Mouse (Mus musculus) brain, embryonic 18.5 days (tissue): Measurements from ENCODE around the gene Prdx5.
"Not testable (repeated sequence)": the region's sequence is repeated elsewhere in the genome, so short reads cannot be mapped to it uniquely, and the experiment has no call there.

Experiments
- DNase-seq: peaks from one replicate; pipeline ENCODE4 v3.0.0-alpha.2; 2012; ENCODE audit warnings: low read depth, low spot score

Gene Prdx5

DNA sequence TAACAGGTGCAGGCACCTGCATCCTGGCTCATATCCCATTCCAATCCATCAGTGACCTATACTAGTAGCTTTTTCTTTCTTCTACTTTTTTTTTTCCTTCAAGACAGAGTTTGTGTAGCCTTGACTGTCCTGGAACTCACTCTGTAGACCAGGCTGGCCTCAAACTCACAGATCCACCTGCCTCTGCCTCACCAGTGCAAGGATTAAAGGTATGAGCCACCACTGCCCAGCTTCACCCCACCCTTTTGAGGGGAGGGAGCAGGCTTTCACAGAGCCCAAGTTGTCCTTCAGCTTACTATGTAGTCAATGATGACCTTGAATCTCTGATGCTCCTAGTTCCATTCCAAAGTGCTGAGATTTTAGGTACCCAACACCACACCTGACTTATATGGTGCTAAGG, 9.5 kb upstream of the Prdx5 start:
- DNase-seq = no peak

DNA sequence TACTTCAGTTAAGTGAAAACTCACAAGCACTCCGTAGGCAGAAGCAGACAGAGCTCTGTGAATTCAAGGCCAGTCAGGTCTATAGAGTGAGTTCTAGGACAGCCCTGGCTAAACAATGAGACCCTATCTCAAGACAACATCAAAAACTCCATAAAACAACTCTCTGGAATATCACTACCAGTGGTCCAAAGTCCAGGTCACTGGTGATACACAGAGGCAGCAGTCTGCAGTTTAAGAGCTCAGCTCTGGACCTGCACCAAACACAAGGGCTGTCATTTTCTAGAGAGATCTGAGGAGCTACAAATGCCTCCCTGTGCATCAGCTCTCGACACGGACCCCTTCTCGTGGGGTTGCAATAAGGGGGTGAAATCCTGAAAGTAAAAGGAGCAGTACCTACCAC, 8.4 kb upstream of the Prdx5 start:
- no peak for DNase-seq

DNA sequence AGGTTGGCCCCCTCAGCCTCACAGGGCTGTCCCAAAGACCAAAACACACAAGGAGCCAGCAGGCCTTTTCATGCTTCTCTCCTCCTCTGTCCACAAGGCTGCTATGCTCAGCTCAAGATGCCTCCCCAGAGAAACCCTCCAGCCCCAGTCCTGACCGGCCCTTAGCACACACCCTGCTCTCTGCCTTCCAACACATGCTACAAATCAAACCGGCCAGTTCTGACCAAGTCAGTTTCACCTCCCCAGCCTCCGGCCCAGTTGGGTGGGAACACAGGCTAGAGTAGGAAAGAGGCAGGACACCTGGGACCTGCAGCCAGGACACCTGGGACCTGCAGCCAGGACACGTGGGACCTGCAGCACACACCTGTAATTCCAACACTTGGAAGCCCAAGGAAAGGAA, 6.6 kb upstream of the Prdx5 start:
- no peak for DNase-seq

DNA sequence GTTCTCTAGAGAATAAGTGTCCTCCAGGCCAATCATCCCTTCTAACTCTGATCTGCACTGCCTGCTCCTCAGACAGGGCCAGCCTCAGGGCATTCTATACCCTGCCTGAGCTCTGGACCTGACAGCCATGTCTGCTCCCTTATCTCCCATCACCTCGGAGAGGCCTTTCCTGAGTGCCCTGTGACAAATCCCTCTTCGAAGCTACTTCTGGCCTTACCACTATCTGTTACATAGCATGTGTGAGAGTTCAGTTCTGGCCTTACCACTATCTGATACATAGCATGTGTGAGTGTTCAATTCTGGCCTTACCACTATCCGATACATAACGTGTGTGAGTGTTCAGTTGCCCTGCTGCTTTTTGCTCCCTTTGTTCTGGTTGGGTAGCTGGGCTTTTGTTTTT, 5.4 kb upstream of the Prdx5 start:
- DNase-seq = no peak

DNA sequence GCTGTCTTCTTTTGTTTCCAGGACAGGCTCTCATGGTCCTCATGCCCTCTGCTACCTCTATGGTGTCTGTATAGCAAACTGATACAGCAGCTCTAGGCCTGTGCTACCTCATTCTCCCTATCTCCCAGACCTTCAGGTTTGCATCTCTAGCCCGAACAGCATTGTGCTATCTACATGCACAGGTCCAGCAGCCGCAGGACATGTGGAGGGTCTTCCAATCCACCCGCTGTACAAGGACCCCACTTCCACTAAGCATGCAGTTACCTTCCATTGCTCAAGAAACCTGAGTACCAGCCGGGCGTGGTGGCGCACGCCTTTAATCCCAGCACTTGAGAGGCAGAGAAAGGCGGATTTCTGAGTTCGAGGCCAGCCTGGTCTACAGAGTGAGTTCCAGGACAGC, 4.6 kb upstream of the Prdx5 start:
- no peak for DNase-seq

DNA sequence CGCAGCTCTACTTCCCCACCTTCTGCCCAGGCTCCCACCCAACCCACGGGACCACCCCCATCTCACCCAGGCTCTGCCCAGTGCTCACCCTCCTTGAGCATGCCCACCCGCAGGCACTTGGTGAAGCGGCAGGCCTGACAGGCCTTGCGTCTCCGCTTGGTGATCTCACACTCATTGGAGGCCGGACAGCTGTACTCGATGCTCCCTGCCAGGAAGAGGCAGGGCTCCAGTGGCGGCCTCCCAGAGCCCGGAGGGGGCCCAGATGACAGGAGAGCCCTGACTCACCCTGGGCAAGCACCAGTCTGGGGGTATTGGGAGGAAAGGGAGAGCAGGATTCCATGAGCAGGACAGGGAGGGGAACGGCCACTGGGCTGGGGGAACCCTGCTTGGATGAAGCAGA, 4.1 kb upstream of the Prdx5 start:
- no peak for DNase-seq

DNA sequence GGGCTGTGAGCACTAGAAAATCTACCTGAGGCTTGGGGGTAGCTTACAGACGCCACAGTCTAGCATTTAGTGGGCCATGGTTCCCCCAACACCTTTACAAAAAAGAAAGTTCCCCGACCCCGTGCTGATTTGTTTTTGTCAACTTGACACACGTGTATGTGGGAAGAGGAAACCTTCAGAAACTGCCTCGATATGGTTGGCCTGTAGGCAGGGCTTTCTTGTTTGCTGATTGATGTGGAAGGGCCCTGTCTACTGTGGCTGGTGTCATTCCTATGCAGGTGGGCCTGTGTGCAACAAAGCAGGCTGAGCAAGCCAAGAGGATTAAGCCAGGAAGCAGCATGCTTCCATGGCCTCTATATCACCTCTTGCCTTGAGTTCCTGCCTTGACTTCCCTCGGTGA, 3.1 kb upstream of the Prdx5 start:
- DNase-seq = no peak

DNA sequence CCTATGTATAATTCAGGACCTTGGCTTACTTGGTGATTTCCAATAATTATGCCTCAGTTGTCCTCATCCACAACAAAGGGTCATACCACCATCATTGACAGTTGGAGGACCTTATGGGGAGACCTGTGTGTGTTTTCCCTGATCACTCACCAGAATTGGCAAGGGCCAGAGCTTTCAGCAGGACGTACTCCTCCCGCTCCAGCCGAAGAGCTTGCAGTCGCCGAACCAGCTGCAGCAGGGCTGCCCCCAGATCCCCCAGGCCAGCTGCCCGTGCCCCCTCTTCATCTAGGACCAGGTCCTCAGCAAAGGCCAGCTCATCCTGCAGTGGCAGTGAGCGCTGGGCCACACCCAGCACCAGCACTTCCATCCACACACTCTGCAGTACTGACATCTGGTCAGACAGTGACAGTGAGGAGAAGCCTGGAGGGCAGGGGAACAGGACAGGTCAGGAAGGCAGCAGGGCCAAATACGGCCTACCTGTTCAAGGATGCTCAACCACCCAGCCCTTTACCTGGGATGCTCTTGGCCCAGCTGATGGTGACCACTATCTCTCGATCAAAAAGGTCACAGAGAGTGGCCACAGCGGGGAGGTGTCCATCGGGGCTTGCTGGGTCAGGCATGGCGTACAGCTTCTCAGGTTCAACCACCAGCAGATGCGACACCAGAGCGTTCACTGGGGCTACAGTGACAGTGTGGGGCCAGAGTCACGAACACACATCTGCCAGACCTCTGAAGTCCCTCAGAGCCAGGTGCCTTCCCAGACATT, 2.5 kb upstream of the Prdx5 start:
- no peak for DNase-seq

DNA sequence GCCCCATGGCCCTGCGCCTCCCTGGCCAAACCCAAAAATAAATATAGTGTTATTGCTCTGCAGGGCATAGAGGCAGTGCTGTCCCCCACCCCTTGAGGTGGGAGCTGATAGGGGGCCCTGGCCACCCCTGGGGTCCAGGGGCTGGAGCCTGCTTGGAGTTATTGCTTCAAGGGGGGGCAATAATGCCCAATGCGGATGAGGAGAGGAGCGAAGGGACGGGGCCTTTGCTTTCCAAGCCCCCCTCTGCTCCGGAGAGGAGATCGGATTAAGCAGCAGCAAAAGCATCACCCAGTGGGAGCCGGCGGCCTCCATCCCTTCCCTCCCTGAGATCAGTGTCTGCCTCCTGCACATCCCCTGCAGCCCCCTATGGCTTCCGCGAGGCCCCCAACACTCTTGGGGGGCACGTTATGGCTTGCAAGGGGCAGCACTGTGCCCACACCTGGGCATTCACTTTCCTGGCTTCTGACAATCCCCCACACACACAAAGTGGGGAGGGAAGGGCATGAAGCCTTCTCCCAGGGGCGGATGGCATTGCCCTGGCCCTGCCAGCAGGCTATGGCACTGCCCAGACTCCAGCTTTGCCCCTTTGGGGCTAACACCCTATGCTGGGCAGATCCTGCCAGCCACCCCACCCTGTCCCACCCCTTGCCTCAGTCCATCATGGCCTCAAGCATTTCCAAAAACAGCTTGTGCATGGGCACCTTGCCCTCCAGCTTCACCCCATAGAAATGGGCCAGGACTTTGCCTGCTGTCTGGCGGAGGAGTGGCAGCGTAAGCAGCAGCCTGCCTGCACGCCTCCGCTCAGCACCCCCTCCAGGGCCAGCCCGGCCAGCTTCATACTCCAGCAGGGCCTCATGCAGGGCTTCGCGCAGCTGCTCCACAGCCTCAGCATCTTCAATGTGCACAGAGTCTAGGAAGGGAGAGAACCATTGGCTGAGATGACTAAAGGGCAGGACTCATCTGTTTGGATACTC, 1.5 kb upstream of the Prdx5 start:
- DNase-seq = no peak

DNA sequence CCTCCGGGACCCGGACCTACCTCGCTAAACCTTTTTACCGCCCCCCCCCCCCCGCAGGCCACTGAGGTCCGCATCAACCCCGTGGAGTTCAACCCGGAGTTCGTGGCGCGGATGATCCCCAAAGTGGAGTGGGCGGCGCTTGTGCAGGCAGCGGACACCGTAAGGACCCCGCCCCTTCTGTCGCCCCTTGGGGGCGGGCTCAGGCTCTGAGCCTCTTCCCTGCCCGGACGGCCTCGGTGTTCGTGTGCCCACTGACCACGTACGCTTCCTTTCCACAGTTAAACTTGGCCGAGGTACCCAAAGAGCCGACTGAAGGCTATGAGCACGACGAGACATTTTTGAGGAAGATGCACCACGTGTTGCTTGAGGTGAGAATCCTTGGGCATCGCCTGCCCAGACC, 400 bp upstream of the Prdx5 start:
- not testable (repeated sequence) for DNase-seq

DNA sequence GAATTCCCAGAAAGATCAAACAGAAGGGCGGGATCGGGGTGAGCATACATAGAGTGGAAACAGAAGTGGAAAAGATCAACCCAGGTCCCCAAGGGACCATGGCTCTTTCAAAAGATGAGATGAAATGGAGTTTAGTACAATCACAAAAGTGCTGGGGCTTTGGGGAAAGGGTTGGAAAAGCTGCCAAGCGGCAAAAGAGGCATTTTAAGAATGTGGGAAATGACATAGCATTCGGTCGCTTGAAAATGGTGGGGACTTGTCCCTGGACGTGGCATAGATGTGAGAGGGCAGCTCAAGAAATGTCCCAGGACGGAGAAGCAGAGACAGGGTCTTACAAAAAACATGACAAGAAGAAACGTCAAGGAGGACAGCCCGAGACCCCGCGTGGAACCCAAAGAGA, 885 bp downstream of the Prdx5 start:
- no peak for DNase-seq

DNA sequence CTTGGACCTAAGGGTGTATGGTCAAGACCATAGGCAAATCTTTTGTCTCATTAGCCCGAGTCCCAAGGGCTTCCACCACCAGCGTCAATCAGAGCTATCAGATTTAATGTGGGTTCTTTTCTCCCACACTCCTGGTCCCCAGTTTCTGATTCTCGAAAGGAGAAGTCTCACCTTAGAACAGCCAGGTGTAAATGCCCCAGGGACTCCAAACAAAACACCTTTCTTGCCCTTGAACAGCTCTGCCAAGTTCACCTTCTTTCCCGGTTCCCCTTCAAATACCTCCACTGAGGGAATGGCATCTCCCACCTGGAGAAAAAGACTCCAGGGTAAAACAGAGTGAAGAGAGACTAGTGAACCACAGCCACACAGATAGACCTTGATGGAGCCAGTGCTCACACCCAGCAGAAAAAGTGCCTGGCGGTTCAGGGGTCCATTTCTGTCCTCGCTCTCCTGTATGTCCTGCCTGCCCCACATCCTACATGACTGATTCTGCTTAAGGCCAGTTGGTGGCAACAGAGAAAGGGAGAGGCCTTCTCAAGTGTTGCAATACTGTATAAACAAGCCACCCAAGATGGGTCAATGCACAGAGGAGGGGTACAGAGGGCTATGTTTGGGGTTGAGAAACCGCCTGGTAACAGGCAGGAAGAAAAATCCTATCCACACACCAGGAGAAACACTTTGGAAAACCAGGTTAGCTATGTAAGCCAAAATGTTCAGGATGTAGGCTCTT, 1.9 kb downstream of the Prdx5 start:
- no peak for DNase-seq

DNA sequence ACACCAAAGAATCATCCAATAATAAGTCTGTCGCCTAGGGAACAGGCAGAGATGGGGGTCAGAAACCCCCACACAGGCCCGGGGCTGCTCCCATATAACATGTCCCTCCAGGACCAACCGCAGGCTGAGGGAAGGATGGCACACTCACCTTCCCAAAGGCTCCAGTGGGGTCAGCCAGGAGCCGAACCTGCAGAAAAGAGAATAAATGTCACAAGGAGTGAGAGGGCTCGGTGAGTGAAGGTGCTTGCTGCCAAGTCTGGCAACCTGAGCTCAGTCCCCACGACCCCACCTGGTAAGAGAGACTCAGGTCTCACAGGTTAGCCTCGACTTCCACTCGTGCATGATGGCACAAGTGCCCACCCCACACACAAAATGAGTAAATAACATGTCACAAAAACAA, 2.8 kb downstream of the Prdx5 start:
- DNase-seq = no peak

DNA sequence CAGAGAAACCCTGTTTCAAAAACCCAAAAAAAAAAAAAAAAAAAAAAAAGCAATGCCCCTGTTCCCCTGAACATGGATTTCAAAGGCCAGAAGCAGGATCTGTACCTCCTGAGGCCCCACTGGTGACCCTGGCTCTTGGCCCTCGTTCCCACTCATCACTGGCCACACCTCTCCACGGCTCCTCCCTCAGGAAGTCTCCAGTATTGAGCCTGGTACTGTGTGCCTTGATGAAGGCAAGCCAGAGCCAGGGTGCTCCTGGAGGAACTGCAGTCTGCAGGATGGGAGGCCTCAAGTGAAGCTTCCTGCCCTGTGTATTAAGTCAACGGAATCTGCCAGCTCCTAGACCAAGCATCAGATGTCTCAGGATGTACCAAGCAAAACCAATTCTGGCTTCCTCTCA, 3.7 kb downstream of the Prdx5 start:
- DNase-seq = no peak

DNA sequence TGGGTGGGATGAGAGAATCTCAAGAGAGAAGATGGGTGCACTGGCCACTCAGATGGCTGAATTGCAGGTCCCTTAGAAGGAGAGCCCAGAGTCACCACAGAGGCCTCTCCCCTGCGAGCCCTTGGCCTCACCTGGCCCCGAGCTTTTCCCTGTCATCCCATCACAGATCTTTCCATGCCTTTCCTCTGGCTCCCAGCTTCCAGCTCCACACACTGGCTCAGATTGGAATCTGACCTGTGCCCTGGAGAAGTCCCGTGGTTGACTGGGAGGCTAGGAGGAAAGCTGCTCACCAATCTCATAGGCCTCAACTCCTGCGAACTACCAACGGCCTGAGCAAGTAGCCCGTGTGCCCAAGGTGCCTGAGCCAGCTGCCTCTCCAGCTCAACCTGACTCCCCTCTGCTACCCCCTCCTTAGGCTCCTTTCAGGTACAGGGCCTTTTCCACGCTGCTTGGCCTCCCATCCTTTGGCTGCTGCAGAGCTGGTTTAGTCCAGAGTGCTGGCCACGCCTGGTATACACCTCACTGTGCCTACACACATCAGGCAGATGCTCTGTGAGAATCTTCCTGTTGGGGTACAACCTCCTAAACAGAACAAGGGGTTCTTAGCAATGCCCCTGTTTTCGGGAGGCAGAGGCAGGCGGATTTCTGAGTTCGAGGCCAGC, 4.3 kb downstream of the Prdx5 start:
- no peak for DNase-seq

DNA sequence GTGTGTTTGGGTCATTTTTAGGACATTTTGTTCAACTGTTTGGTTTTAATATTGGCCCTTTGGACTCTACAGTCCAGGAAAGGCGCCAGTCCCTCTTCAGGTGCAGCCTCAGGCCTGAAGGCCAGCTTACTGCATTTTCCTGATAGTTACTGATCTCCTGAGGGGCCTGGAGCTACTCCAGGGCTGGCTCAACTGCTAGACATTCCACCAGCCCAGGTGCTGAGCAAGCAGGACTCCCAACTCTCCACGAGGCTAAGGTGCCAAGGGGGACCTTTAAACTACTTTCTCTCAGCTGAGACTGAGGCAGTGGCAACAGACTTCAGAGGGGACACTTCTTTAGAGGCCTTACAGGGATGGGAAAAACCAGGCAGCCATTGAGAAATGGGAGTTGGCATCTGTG, 5.1 kb downstream of the Prdx5 start:
- no peak for DNase-seq

DNA sequence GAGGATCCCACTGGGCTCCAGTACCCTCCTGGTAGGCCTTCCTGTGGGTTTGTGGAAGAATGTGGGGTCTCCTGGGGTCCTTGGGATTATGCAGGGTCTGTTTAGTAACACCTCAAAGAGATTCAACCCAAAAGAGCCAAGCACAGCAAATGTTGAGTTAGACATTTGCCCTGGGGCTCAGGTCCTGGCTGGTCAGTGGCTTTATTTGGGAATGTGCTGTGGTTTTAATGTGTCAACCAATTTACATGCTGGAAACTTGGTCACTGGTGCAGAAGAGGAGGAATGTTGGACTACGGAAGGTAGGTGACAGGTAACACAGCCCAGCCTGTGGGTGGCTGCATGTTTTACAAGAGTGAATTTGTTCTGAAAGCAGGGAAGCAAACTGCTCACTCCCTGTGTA, 6.9 kb downstream of the Prdx5 start:
- DNase-seq = no peak

DNA sequence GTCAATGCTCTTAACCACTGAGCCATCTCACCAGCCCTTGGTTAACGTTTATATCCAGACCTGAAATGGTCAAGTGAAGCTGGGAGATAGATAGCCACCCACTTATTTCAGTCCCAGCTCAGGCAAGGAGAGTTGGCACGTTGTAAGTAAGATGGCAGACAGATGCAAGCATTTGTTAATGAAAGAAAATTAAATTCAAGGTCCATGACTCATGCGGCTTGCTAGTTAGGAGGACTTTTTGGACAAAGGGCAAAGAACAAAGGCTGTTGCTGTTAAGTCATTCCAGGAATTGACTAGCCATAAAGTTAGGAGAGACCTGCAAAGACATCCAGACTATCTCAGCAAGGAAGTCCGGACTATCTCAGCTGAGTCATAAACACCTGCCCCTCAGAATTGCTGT, 10.3 kb downstream of the Prdx5 start:
- DNase-seq = no peak

DNA sequence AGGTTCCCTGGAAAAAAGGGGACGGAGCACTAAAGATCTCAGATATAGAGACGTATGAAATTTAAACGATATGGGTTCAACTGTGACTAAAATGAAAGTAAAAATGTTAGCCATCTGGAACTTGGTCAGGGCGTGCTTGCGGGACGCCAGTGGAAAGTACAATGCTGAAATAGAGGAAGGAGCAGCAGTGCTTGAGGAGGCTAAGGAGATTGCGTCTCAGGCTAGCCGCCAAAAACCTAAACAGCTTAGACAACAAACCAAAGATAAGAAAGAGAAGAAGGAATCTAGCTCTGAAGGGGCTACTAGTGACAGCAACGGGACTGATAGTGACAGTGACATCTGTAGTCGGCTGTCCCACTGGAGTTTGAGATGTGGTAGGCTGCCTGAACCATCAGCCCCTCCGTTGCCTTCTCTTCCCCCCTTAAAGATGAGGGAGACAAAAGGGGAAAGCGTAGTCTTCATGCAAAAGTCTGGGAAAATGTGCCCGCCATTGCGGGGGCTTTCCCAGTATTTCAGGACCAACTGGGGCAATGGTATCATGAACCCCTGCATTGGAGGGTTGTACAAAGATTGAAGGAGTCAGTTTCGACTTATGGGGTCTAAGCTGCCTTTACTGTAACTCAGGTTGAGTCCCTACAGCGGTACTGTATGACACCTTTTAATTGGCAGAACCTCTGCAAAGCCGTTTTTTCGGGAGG, 14.1 kb downstream of the Prdx5 start:
- DNase-seq = not testable (repeated sequence)

DNA sequence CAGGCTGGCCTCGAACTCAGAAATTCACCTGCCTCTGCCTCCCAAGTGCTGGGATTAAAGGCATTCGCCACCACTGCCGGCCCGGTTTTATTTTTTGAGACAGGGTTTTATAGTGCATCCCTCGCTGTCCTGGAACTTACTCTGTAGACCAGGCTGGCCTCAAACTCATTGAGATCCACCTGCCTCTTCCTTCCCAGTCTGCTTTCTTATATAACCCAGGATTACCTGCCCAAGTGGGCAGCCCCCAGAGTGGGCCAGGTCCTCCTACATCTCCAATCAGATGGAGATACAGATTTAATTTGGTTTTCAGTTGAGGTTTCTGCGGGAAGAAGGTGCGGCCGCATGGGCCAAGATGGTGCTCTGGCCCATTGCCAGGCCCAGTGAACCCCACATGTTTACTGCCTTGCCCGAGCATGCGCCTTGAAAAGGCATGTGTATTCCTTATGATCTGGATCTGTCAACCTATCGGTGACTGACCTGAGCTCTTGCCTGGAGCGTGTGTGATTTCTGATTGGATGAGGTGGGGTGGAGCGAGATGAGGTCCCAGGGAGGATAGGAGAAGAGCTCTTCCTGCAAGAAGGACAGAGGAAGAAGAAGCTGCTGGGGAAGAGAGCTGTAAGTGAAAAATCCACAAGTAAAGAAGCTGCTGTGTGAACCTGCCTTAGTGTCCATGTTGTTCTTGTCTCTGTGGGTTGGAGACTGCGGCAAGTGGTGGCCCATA, 16.0 kb downstream of the Prdx5 start:
- no peak for DNase-seq
